Mouse (Mus musculus): Measurements from ENCODE around the gene Hepacam. TPM values are rescaled to one million over a fixed set of nuclear protein-coding genes. Genes with fewer than 3 reads are reported as not detected.

Gene Hepacam
- not detected for polyA plus RNA-seq (2014; fragmentation: Illumina TruSeq; extraction: RNeasy Lipid Tissue Mini Kit (QIAGEN cat#74804); ENCODE audit: low read depth, low replicate concordance)

GRCm38 (mm10) chr9:37367301-37368080, at the start of gene Hepacam:
Hepacam (plus strand) TSS chr9:37367351.

GRCm38 (mm10) chr9:37347988-37348642, 19.0 kb upstream of the Hepacam start, which contains the start of gene Ccdc15:
Ccdc15 (minus strand) TSS chr9:37348432.

GRCm38 (mm10) chr9:37401802-37402201, 34.7 kb downstream of the Hepacam start, which contains the start of gene Robo4:
Robo4 (plus strand) TSS chr9:37401897.

GRCm38 (mm10) chr9:37432720-37433421, 65.7 kb downstream of the Hepacam start, which contains the start of gene Robo3:
Robo3 (minus strand) TSS chr9:37433246.

Other genes with a start within 250 kb of the Hepacam start
- gene Pknox2, start 219.9 kb upstream of the Hepacam start, polyA plus RNA-seq (2014; fragmentation: Illumina TruSeq; extraction: RNeasy Lipid Tissue Mini Kit (QIAGEN cat#74804); ENCODE audit: low read depth, low replicate concordance): 1.7 TPM
- gene Tmem218, start 159.1 kb upstream of the Hepacam start, polyA plus RNA-seq (2014; fragmentation: Illumina TruSeq; extraction: RNeasy Lipid Tissue Mini Kit (QIAGEN cat#74804); ENCODE audit: low read depth, low replicate concordance): 10.4 TPM
- 1.4 TPM for gene Slc37a2, start 111.6 kb upstream of the Hepacam start, polyA plus RNA-seq (2014; fragmentation: Illumina TruSeq; extraction: RNeasy Lipid Tissue Mini Kit (QIAGEN cat#74804); ENCODE audit: low read depth, low replicate concordance)
- 4.8 TPM for gene Ccdc15, start 18.9 kb upstream of the Hepacam start, polyA plus RNA-seq (2014; fragmentation: Illumina TruSeq; extraction: RNeasy Lipid Tissue Mini Kit (QIAGEN cat#74804); ENCODE audit: low read depth, low replicate concordance)
- 1.3 TPM for gene Robo4, start 34.5 kb downstream of the Hepacam start, polyA plus RNA-seq (2014; fragmentation: Illumina TruSeq; extraction: RNeasy Lipid Tissue Mini Kit (QIAGEN cat#74804); ENCODE audit: low read depth, low replicate concordance)
- 0.44 TPM for gene Robo3, start 65.9 kb downstream of the Hepacam start, polyA plus RNA-seq (2014; fragmentation: Illumina TruSeq; extraction: RNeasy Lipid Tissue Mini Kit (QIAGEN cat#74804); ENCODE audit: low read depth, low replicate concordance)
- 25.3 TPM for gene Msantd2, start 122.0 kb downstream of the Hepacam start, polyA plus RNA-seq (2014; fragmentation: Illumina TruSeq; extraction: RNeasy Lipid Tissue Mini Kit (QIAGEN cat#74804); ENCODE audit: low read depth, low replicate concordance)
- gene Esam, start 160.7 kb downstream of the Hepacam start, polyA plus RNA-seq (2014; fragmentation: Illumina TruSeq; extraction: RNeasy Lipid Tissue Mini Kit (QIAGEN cat#74804); ENCODE audit: low read depth, low replicate concordance): 8.1 TPM
- 0.81 TPM for gene Vsig2, start 171.9 kb downstream of the Hepacam start, polyA plus RNA-seq (2014; fragmentation: Illumina TruSeq; extraction: RNeasy Lipid Tissue Mini Kit (QIAGEN cat#74804); ENCODE audit: low read depth, low replicate concordance)
- 0.32 TPM for gene Nrgn, start 185.6 kb downstream of the Hepacam start, polyA plus RNA-seq (2014; fragmentation: Illumina TruSeq; extraction: RNeasy Lipid Tissue Mini Kit (QIAGEN cat#74804); ENCODE audit: low read depth, low replicate concordance)
- 36.8 TPM for gene Siae, start 188.3 kb downstream of the Hepacam start, polyA plus RNA-seq (2014; fragmentation: Illumina TruSeq; extraction: RNeasy Lipid Tissue Mini Kit (QIAGEN cat#74804); ENCODE audit: low read depth, low replicate concordance)
- 52.4 TPM for gene Spa17, start 246.4 kb downstream of the Hepacam start, polyA plus RNA-seq (2014; fragmentation: Illumina TruSeq; extraction: RNeasy Lipid Tissue Mini Kit (QIAGEN cat#74804); ENCODE audit: low read depth, low replicate concordance)

Measured in kidney, adult 10 weeks (tissue).